Mouse (Mus musculus) limb, embryonic 12.5 days (tissue): ENCODE results near the gene Dmbt1. TPM values are rescaled to one million over a fixed set of nuclear protein-coding genes. Genes with fewer than 3 reads are reported as not detected.
"Not testable (repeated sequence)": the region's sequence is repeated elsewhere in the genome, so short reads cannot be mapped to it uniquely, and the experiment has no call there.

Experiments
- ATAC-seq: fragments of 200-750 bp; cut with Nextera tagmentation; 2 replicates; pipeline ENCODE4 v1.8.0; 2017; ENCODE audit warnings: low read depth, moderate TSS enrichment; ENCODE audit not compliant: insufficient number of reproducible peaks, insufficient read depth, low FRiP score, low TSS enrichment
- H3K27ac ChIP-seq: fragments of 300-500 bp; sonication (generic); 2 replicates; pipeline ENCODE4 v1.5.1; 2016; ENCODE audit warnings: mild to moderate bottlenecking, moderate library complexity
- H3K27me3 ChIP-seq: fragments of 300-500 bp; sonication (generic); 2 replicates; pipeline ENCODE4 v1.6.1; 2016; ENCODE audit warnings: mild to moderate bottlenecking, moderate library complexity
- H3K36me3 ChIP-seq: fragments of 300-500 bp; sonication (generic); 2 replicates; pipeline ENCODE4 v1.6.1; 2016; ENCODE audit warnings: mild to moderate bottlenecking, moderate library complexity
- H3K4me1 ChIP-seq: fragments of 300-500 bp; sonication (generic); replicated peaks from 2 replicates; pipeline ENCODE4 v1.6.1; 2016
- H3K4me2 ChIP-seq: fragments of 300-500 bp; sonication (generic); 2 replicates; pipeline ENCODE4 v1.6.1; 2016; ENCODE audit warnings: mild to moderate bottlenecking, moderate library complexity
- H3K4me3 ChIP-seq: fragments of 300-500 bp; sonication (generic); replicated peaks from 2 replicates; pipeline ENCODE4 v1.5.1; 2016; ENCODE audit warnings: mild to moderate bottlenecking
- H3K9ac ChIP-seq: fragments of 300-500 bp; sonication (generic); replicated peaks from 2 replicates; pipeline ENCODE4 v1.6.1; 2016; ENCODE audit warnings: mild to moderate bottlenecking, moderate library complexity
- H3K9me3 ChIP-seq: fragments of 300-500 bp; sonication (generic); 2 replicates; pipeline ENCODE4 v1.6.1; 2016; ENCODE audit warnings: mild to moderate bottlenecking, moderate library complexity
- WGBS: fragments of 180-500 bp; shearing (Covaris S2); methylation state at CpG from one replicate; pipeline ENCODE4 v1.1.7; 2016; 5-methylcytosine and 5-hydroxymethylcytosine counted together
- polyA plus RNA-seq: library from polyadenylated mRNA; unstranded; fragments of >200 nt; fragmentation: Nextera tagmentation; extraction: Ambion mirVana; gene quantifications from 2 replicates; pipeline ENCODE4 v1.2.1, GENCODE M21; 2016

The Dmbt1 gene
- polyA plus RNA-seq, 1 experiment from 2014 or later, result not detected

DNA sequence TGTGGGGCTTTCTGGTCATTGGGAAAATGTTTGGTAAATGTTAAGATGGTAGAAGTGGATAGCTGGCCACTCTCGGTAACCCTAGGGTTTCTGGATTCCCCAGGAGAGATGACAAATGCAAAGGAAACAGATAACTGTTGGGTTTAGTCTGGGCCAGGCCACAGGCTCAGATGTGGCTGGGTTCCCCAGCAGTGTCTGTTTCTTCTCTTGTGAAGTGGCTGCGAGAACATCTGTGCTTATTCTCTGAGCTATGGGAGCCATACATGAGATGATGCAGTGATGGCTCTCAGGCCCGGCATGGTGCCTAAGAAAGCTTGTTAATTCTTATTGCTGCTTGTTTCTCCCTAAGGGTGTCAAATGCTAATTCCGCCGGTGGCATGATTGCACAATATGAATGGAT is 27.8 kb upstream of the Dmbt1 start:
- Histone ChIP-seq H3K27ac (no peak overlapping the region), H3K27me3 (no peaks in the 10 kb centered on the region), H3K4me2 (no peak overlapping the region), H3K9me3 (peaks cover 14% of the 10 kb centered on the region), H3K36me3 (no peaks in the 10 kb centered on the region), H3K9ac (no peak overlapping the region), H3K4me1 (no peaks in the 10 kb centered on the region), H3K4me3 (no peak overlapping the region)
- ATAC-seq, result no peak
- WGBS, result 90% methylated on average over 5 of the region's 5 CpGs

DNA sequence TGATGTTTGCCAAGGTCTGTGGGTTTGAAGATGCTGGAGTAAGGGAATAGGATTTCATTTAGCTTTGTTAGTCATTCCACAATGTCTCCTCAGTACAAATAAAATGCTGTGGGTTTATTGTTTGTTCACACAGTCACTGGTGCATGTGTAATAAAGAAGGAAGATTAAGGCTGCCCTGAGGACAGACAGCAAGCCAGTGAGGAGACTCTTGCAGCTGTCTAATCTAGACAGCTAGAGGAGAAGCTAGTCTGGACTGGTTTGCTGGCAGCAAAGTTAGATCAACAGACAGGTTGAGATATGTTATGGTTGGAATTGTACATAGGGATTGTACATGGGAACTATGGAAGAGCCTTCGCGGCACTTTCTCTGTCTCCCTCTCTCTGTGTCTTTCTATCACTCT is 24.6 kb upstream of the Dmbt1 start:
- no peak overlapping the region for H3K4me3 ChIP-seq
- H3K4me1 ChIP-seq, result no peaks in the 10 kb centered on the region
- H3K27ac ChIP-seq, result no peak overlapping the region
- no peaks in the 10 kb centered on the region for H3K27me3 ChIP-seq
- no peaks in the 10 kb centered on the region for H3K36me3 ChIP-seq
- H3K9ac ChIP-seq, result no peak overlapping the region
- ATAC-seq, result no peak
- peaks cover 14% of the 10 kb centered on the region for H3K9me3 ChIP-seq
- no peak overlapping the region for H3K4me2 ChIP-seq
- 96% methylated on average over 2 of the region's 2 CpGs for WGBS

DNA sequence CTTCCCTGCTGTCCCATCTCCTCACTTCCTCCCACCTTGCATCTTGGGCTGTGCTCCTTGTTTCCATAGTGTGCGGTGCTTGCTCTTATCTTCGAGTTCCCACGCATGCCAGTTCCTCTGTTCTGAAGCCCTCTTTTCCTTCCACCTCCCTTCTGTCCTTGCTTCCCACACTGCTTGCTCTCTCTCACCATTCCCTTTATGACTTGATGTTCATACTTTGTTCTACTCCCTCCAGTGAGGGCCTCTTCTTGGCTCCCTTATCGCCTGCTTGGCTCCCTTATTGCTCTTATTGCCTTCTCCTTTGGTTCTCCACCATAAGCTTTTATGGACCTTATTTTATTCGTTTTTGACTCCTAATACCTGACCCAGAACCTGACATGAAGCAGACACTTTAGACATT is 22.7 kb upstream of the Dmbt1 start:
- no peak overlapping the region for H3K27ac ChIP-seq
- H3K36me3 ChIP-seq, result no peaks in the 10 kb centered on the region
- WGBS, result 80% methylated on average over 5 of the region's 5 CpGs
- ATAC-seq, result no peak
- no peaks in the 10 kb centered on the region for H3K4me1 ChIP-seq
- no peak overlapping the region for H3K9ac ChIP-seq
- H3K4me2 ChIP-seq, result no peak overlapping the region
- no peak overlapping the region for H3K4me3 ChIP-seq
- peaks cover 14% of the 10 kb centered on the region for H3K9me3 ChIP-seq
- H3K27me3 ChIP-seq, result no peaks in the 10 kb centered on the region

DNA sequence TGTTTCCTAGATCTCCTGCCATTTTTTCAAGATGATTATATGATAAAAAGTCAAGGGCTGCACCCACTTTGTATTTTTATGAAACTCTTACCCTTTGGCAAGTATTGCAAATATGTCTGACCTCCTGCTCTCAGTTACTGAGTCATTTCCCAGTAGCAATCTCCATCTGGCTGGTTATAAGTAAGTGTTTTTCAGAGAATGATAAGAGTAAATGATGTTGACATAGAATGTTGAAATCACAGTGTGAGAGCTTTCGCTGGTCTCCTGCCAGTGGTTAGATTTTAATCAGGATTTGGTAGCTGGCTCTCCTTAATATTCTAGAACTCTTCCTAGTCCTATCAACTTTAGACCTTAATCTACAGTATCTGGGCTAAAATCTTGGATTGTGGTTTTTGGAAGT is 20.0 kb upstream of the Dmbt1 start:
- Histone ChIP-seq H3K9me3 (peaks cover 3% of the 10 kb centered on the region; the same call in 1 of the 2 replicates), H3K4me2 (no peak overlapping the region), H3K4me3 (no peak overlapping the region), H3K27me3 (no peaks in the 10 kb centered on the region), H3K27ac (no peak overlapping the region), H3K4me1 (no peaks in the 10 kb centered on the region), H3K9ac (no peak overlapping the region), H3K36me3 (no peaks in the 10 kb centered on the region)
- no peak for ATAC-seq
- 84% methylated on average over 1 of the region's 1 CpGs for WGBS

DNA sequence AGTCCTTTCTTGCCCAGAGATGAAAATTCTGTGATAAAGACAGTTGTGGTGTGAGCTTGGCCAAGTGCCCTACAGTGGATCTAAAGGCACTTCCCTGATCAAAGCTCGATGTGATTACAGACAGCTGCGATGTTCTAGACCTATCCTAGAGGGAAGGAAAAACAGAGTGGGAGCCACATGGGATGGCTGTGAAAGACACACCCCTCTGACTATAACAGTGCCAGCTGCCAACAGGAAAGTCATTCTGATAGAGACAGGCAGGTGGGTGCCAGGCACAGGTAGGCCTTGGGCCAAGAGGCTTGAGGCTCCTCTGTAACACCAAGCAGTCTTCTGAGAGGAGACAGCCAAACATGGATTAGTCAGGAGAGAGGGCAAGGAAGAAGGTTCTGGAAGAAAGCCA is 12.7 kb upstream of the Dmbt1 start:
- WGBS, result 92% methylated on average over 2 of the region's 2 CpGs
- ATAC-seq, result no peak
- no peak overlapping the region for H3K4me3 ChIP-seq

DNA sequence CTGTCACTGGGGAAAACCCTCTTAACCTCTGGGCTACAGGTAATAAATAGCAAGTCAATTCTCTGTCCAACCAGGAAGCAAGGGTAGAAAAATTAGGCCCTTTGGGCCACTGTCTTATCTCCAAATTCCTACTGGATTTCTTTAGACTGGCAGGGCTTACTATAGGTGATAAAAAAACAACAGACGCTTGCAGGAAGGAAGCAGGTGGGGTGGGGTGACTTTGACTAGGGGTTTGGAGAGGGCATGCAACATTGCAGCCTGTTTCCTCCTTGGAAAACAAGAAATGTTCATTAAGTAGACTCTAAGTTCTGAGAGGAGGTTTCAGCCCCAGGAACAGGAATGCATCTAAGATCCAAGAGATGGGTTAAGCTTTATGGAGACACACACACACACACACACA is 7.0 kb upstream of the Dmbt1 start:
- Histone ChIP-seq H3K27ac (no peak overlapping the region), H3K9ac (no peak overlapping the region), H3K4me2 (no peak overlapping the region), H3K27me3 (no peaks in the 10 kb centered on the region), H3K4me1 (no peaks in the 10 kb centered on the region), H3K4me3 (no peak overlapping the region), H3K9me3 (no peaks in the 10 kb centered on the region), H3K36me3 (no peaks in the 10 kb centered on the region)
- no peak for ATAC-seq
- 50% methylated on average over 1 of the region's 1 CpGs for WGBS

More for the DNA sequence above, 12.7 kb upstream of the Dmbt1 start:
- H3K4me1 ChIP-seq, result no peaks in the 10 kb centered on the region
- H3K9me3 ChIP-seq, result peaks cover 5% of the 10 kb centered on the region; the same call in 1 of the 2 replicates
- no peaks in the 10 kb centered on the region for H3K36me3 ChIP-seq
- H3K27me3 ChIP-seq, result no peaks in the 10 kb centered on the region
- H3K27ac ChIP-seq, result no peak overlapping the region
- no peak overlapping the region for H3K9ac ChIP-seq
- no peak overlapping the region for H3K4me2 ChIP-seq

DNA sequence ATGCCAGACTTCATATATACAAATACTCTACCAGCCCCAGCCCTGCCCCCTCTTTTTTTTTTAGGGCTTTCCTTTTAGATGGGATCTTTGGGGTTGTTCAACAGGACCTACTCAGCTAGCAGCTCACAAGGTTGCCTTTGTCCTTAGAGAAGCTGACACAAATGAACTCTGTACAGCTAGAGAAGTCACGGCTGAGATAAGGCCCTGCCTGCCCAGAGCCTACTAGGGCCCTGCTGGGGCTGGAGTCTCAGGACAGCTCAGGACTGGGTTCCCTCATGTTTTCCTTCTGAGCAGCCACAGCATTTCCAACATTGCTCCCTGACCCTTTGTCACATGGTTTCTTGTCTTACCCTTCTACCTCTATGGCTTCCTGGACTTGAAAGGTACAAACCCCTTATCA is 4.3 kb upstream of the Dmbt1 start:
- Histone ChIP-seq H3K27me3 (no peaks in the 10 kb centered on the region), H3K9ac (no peak overlapping the region), H3K4me1 (no peaks in the 10 kb centered on the region), H3K9me3 (no peaks in the 10 kb centered on the region), H3K36me3 (no peaks in the 10 kb centered on the region), H3K27ac (no peak overlapping the region), H3K4me2 (no peak overlapping the region), H3K4me3 (no peak overlapping the region)
- WGBS, result 97% methylated on average over 1 of the region's 1 CpGs
- ATAC-seq, result no peak

DNA sequence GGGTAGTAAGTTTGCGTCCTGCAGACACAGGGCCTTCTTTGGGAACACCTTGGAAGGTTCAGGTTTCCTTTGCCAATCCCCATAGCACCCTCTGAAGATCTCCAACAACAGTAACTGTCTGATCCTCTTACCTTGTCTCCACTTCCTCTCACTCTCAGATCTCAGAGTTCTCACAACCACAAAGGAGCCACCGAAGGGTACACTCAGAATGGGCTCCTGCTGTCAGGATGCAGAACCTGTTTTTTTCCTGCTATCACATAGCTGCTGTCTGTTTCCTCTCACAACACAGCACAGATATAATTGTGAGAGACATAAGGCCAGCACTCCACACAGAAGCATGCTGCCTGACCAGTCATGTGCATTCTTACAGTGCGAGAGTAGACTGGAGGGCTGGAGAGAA is 4.5 kb downstream of the Dmbt1 start:
- WGBS, result 89% methylated on average over 3 of the region's 3 CpGs
- no peaks in the 10 kb centered on the region for H3K36me3 ChIP-seq
- no peak overlapping the region for H3K4me2 ChIP-seq
- no peak overlapping the region for H3K9ac ChIP-seq
- H3K27me3 ChIP-seq, result no peaks in the 10 kb centered on the region
- no peak overlapping the region for H3K4me3 ChIP-seq
- H3K4me1 ChIP-seq, result no peaks in the 10 kb centered on the region
- no peak for ATAC-seq
- no peaks in the 10 kb centered on the region for H3K9me3 ChIP-seq
- H3K27ac ChIP-seq, result no peak overlapping the region

DNA sequence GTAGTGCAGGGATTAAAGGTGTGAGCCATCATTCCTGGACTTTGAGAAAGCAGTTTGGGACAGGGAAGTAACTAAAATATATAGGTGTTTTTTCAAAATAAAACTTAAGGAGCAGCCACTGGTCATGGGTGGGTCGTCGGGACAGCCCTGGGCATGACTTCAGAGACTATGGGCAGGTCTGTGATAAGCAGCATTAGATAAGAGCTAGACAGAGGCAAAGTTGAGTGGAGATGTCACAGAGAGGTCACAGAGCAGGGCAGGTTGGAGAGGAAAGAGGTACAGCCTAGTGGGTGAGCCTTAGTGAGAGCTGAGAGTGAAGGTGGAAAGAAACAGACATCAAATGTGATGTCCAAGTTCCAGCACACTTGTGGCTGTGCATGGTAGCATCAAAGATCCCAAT is 5.2 kb downstream of the Dmbt1 start:
- H3K27me3 ChIP-seq, result no peaks in the 10 kb centered on the region
- no peak overlapping the region for H3K4me3 ChIP-seq
- WGBS, result 84% methylated on average over 2 of the region's 2 CpGs
- H3K4me2 ChIP-seq, result no peak overlapping the region
- no peaks in the 10 kb centered on the region for H3K4me1 ChIP-seq
- ATAC-seq, result no peak
- H3K9ac ChIP-seq, result no peak overlapping the region
- H3K9me3 ChIP-seq, result no peaks in the 10 kb centered on the region
- H3K27ac ChIP-seq, result no peak overlapping the region
- no peaks in the 10 kb centered on the region for H3K36me3 ChIP-seq

DNA sequence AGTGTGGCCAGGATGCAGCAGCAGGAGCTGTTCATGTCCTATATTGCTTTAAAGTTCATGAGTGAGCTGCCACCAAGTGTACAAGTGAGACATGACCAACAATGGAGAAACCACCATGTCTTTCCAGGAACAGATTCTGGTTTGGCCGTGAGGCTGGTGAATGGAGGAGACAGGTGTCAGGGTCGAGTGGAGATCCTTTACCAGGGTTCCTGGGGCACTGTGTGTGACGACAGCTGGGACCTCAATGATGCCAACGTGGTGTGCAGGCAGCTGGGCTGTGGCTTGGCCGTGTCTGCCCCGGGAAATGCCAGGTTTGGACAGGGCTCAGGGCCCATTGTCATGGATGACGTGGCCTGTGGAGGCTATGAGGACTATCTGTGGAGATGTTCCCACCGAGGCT is 8.9 kb downstream of the Dmbt1 start:
- 91% methylated on average over 8 of the region's 8 CpGs for WGBS
- H3K27ac ChIP-seq, H3K27me3 ChIP-seq: not testable (repeated sequence)

DNA sequence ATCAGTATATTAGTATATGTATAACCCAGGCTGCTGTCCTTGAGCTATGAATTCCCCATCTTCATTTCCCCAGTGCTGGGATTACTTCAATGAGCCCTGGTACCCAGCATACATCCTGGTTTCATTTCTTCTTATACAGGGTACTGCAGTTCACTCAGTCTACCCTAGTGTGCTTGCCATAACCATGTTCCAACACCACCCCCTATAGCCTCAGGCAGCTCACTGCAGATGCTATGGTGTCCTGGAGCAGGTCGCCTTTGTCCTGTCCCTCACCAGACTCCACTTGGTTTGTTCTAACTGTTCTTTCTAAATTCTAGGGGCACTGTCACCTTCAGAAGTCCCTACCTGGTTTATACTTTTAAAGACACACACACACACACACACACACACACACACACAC is 10.8 kb downstream of the Dmbt1 start:
- Histone ChIP-seq H3K36me3 (no peaks in the 10 kb centered on the region), H3K9me3 (no peaks in the 10 kb centered on the region), H3K4me1 (no peaks in the 10 kb centered on the region), H3K9ac (no peak overlapping the region), H3K4me2 (no peak overlapping the region), H3K4me3 (no peak overlapping the region), H3K27me3 (no peaks in the 10 kb centered on the region), H3K27ac (no peak overlapping the region)
- no peak for ATAC-seq
- 57% methylated on average over 1 of the region's 1 CpGs for WGBS

More for the DNA sequence above, 8.9 kb downstream of the Dmbt1 start:
- H3K36me3 ChIP-seq, H3K4me3 ChIP-seq, H3K9ac ChIP-seq, ATAC-seq, H3K9me3 ChIP-seq, H3K4me2 ChIP-seq, H3K4me1 ChIP-seq: not testable (repeated sequence)

DNA sequence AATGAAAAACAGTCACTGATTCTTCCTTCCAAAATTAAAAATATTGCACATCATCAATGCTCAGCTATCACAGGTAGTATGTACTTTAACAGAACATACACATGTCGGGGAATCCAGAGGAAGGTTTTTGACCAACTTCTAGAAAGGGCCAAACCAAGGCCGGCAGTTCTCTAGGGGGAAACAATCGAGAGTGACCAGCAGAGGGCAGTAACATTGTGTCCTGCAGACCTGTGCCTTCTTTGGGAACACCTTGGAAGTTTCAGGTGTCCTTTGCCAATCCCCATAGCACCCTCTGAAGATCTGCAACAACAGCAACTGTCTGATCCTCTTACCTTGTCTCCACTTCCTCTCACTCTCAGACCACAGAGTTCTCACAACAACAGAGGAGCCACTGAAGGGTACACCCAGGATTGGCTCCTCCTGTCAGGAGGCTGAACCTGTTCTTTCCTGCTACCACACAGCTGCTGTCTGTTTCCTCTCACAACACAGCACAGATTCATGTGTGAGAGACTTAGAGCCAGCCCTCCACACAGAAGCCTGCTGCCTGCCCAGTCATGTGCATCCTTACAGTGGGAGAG is 13.5 kb downstream of the Dmbt1 start:
- not testable (repeated sequence) for H3K27me3 ChIP-seq, H3K9me3 ChIP-seq, H3K36me3 ChIP-seq, ATAC-seq, H3K4me1 ChIP-seq, H3K4me2 ChIP-seq, H3K9ac ChIP-seq, H3K4me3 ChIP-seq, H3K27ac ChIP-seq
- whole genome bisulfite sequencing, result 26% methylated on average over 3 of the region's 3 CpGs
